Mouse (Mus musculus): ENCODE data around the gene Kcnn1. TPM values are rescaled to one million over a fixed set of nuclear protein-coding genes. Genes with fewer than 3 reads are reported as not detected.

The Kcnn1 gene
- polyA plus RNA-seq, 1 experiment from 2014 or later = 0.72 TPM

- ATAC-seq (ENCODE audit: low FRiP score, low TSS enrichment) = peak; percentile 74
- H3K36me3 ChIP-seq (ENCODE audit: control insufficient read depth, insufficient read depth, low read length) = peaks cover 3% of the 10 kb centered on the region
- H3K9ac ChIP-seq (ENCODE audit: low read length) = peak overlapping the region; percentile 71; the same call in 1 of the 2 replicates
- peak overlapping the region; percentile 75 for H3K27ac ChIP-seq (replicated peaks)
- peaks cover 8% of the 10 kb centered on the region; the same call in 1 of the 2 replicates for H3K4me1 ChIP-seq (replicated peaks; ENCODE audit: control insufficient read depth, insufficient read depth)
- DNase-seq (ENCODE audit: low spot score) = peak; percentile 96
- TF ChIP-seq EP300 (optimal IDR thresholded peaks at IDR 0.05) (no peak), CTCF (IDR thresholded peaks at IDR 0.05; ENCODE audit: low read depth) (no peak)
- H3K27me3 ChIP-seq (ENCODE audit: control insufficient read depth, insufficient read depth, low read length) = no peaks in the 10 kb centered on the region
- no peaks in the 10 kb centered on the region for H3K9me3 ChIP-seq (ENCODE audit: control insufficient read depth, low read length)
- WGBS = 0% methylated on average over 20 of the region's 20 CpGs
- peak overlapping the region; percentile 50 for H3K4me3 ChIP-seq (ENCODE audit: low read depth, low read length)
- peak overlapping the region; percentile 60 for H3K4me2 ChIP-seq (replicated peaks; ENCODE audit: low read depth)
Observed at GRCm38 (mm10) chr8:70792700-70793099, 70.4 kb downstream of the Kcnn1 start.

Small RNA genes within 50 kb of the gene (microRNA-seq; reads per million reads assigned to microRNA genes)
- not detected for gene Mir7067
- gene Mir7240 = not detected

Other genes starting within 250 kb of the Kcnn1 start
- 2.3 and 2.7 TPM in 2 replicates for gene Lrrc25, start 247.1 kb downstream of the Kcnn1 start, polyA plus RNA-seq (2015; fragmentation: Nextera tagmentation; extraction: Ambion mirVana)
- 0.30 and 0.33 TPM in 2 replicates for gene Gdf15, start 230.8 kb downstream of the Kcnn1 start, polyA plus RNA-seq (2015; fragmentation: Nextera tagmentation; extraction: Ambion mirVana)
- 23.3 and 25.2 TPM in 2 replicates for gene Pgpep1, start 202.9 kb downstream of the Kcnn1 start, polyA plus RNA-seq (2015; fragmentation: Nextera tagmentation; extraction: Ambion mirVana)
- 141 and 147 TPM in 2 replicates for gene Lsm4, start 190.0 kb downstream of the Kcnn1 start, polyA plus RNA-seq (2015; fragmentation: Nextera tagmentation; extraction: Ambion mirVana)
- gene Jund, start 164.3 kb downstream of the Kcnn1 start, polyA plus RNA-seq (2015; fragmentation: Nextera tagmentation; extraction: Ambion mirVana) = 78.3 and 108 TPM in 2 replicates
- 0.05 TPM in 1 of 2 replicates, not detected in the other for gene Iqcn, start 159.8 kb downstream of the Kcnn1 start, polyA plus RNA-seq (2015; fragmentation: Nextera tagmentation; extraction: Ambion mirVana)
- 29.7 and 32.2 TPM in 2 replicates for gene Gm3336, start 144.7 kb downstream of the Kcnn1 start, polyA plus RNA-seq (2015; fragmentation: Nextera tagmentation; extraction: Ambion mirVana)
- 0.27 and 0.35 TPM in 2 replicates for gene Pde4c, start 139.5 kb downstream of the Kcnn1 start, polyA plus RNA-seq (2015; fragmentation: Nextera tagmentation; extraction: Ambion mirVana)
- gene Rab3a, start 108.6 kb downstream of the Kcnn1 start, polyA plus RNA-seq (2015; fragmentation: Nextera tagmentation; extraction: Ambion mirVana) = 18.9 and 19.0 TPM in 2 replicates
- gene Mpv17l2, start 102.3 kb downstream of the Kcnn1 start, polyA plus RNA-seq (2015; fragmentation: Nextera tagmentation; extraction: Ambion mirVana) = 77.3 and 80.1 TPM in 2 replicates
- gene Pik3r2, start 86.5 kb downstream of the Kcnn1 start, polyA plus RNA-seq (2015; fragmentation: Nextera tagmentation; extraction: Ambion mirVana) = 36.8 and 39.0 TPM in 2 replicates
- 5.6 and 5.7 TPM in 2 replicates for gene Mast3, start 58.2 kb downstream of the Kcnn1 start, polyA plus RNA-seq (2015; fragmentation: Nextera tagmentation; extraction: Ambion mirVana)
- 0.19 and 0.29 TPM in 2 replicates for gene Il12rb1, start 54.8 kb downstream of the Kcnn1 start, polyA plus RNA-seq (2015; fragmentation: Nextera tagmentation; extraction: Ambion mirVana)
- 6.6 and 6.8 TPM in 2 replicates for gene Arrdc2, start 23.5 kb downstream of the Kcnn1 start, polyA plus RNA-seq (2015; fragmentation: Nextera tagmentation; extraction: Ambion mirVana)
- 73.2 and 74.1 TPM in 2 replicates for gene Ccdc124, start 10.7 kb upstream of the Kcnn1 start, polyA plus RNA-seq (2015; fragmentation: Nextera tagmentation; extraction: Ambion mirVana)
- gene Slc5a5, start 29.5 kb upstream of the Kcnn1 start, polyA plus RNA-seq (2015; fragmentation: Nextera tagmentation; extraction: Ambion mirVana) = 42.8 and 58.5 TPM in 2 replicates
- 4,207 and 4,214 TPM in 2 replicates for gene Rpl18a, start 34.2 kb upstream of the Kcnn1 start, polyA plus RNA-seq (2015; fragmentation: Nextera tagmentation; extraction: Ambion mirVana)
- gene Map1s, start 42.7 kb upstream of the Kcnn1 start, polyA plus RNA-seq (2015; fragmentation: Nextera tagmentation; extraction: Ambion mirVana) = 15.2 and 15.6 TPM in 2 replicates

All from stomach, postnatal 0 days (tissue).